Mouse (Mus musculus) cerebellum, postnatal 36 days (tissue): ENCODE measurements at regions not wholly inside any gene's neighbourhood (a gene's known extent, or its start where the extent isn't known, plus 50 kb on each side); places are given as distances from the start of the nearest gene placed in this dataset.

Experiments
- DNase-seq, 2 experiments: peaks; one replicate each; pipeline ENCODE4 v3.0.0; 2021 to 2022; ENCODE audit warnings: mixed read lengths in 2 of 2

DNA sequence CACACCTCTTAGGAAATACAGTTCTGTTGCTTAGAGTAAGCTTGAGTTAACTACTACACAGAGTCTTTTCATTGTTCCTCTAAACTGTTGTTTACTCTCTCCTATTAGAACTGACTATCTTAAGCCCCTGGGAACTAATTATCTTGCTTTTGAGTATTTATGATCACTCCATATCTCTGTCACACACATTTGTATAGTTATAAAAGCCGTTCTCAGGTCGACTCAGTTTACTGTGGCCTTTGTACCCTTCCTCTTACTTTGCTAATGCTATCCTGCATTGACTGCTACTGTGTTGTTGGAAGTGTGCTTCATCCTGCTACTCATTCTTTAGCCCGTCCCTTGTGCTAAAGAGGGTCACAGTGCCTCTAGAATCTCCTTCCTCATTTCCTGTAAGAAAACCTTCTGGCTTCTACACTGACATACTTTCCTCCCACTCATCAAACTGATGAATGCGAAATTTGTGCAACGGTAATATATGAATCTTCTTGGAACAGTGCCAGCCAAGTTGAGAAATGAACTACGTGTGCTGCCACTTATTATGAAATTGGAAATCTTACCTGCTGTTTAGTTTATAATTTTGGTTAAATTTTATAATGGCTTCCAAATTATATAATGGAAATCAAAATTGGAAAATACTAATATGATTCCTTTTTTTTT is 119.8 kb upstream of the Cblb start:
- no peak for DNase-seq

DNA sequence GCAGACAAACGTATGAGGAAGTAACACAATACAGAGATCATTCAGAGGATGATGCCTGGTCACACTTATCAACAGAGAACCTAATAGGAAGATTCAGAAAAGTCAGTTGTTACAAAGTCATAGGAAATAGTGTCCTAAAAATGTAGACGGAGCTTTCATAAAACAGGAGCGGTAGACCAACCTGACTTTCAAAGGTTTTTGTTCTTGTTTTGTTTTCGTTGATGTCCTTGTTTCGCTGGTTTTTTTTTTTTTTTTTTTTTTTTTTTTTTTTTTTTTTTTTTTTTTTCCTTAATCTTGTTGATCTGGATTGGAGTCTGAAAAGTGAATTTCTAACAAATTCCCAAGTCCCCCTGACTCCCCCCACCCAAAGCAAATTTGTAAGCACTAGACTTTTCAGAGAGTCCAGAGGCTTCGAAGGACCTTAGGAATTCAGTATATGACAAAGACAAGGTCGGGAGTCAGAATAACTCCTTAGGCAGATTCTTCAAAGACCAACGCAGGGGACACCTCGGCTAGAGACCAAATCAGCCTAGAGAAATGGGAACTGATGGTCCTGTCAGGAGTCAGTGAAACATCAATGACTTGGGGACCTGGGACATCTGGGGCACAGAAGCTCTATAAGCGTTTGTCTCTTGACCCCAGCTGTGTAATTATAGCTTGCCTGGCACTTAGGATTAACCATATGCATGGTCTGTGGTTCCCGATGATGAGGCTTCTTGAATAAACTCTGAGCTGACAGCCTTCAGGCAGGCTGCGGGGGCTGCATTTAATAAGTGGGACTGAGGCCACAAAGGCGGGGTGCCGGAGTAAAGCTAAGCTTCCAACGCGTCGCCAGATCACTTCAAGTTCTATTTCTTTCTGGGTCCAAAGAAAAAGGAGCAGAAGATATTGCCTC is 115.7 kb upstream of the Cblb start:
- DNase-seq = no peak

DNA sequence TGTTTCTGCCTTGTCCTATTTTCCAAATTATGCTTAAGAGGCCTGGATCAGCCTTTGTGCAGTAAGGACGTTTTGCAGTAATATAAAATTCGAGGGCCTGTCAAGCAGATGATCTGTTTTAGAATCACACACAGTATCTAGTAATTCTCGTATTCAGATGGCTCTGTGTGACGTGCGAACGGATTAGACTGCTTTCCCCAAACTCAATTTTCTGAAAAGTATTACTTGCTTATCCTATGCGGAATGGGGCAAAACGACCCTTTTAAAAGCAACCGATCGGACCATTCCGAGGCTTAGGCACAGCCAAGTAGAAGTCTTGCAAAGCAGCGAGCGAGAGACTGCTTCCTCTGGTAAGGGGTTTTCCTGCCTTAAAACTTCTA is 115.1 kb upstream of the Cblb start:
- no peak for DNase-seq

DNA sequence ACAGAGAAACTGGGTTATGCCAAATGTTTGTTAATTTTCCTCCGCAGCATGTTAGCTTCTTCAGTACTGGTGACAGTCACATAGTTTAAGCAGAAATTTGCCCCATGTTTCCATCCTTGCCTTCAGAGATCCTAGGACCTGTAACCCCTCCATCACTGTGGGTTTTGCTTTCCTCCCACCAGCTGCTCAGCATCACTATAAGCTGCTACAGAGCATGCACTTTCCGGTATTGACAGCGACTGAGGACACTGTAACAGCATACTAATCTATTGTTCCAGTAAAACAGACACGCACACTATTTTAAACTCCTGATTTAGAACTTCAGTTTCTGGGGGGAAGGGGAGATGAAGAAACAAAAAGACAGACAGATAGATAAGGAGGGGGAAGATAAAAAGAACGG is 114.7 kb upstream of the Cblb start:
- no peak for DNase-seq

DNA sequence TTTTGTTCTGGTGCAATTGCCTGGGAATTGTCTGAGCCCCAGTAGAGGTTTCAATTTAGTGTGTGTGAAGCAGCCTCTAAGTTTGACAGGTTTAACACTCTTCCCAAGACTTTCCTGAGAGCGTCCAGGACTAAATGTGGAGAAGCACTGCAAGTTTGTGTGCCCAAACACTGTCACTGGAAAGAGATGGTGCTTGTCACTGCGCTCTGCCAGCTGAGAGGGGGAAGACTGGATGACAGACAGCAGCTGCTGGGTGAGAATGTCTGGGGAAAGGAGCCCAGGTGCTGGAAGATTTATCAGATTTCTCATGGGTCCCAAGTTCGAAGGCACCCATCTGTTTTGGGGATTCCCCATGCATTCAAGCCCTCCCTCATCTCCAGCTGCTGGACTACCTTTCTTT is 114.2 kb upstream of the Cblb start:
- no peak for DNase-seq

DNA sequence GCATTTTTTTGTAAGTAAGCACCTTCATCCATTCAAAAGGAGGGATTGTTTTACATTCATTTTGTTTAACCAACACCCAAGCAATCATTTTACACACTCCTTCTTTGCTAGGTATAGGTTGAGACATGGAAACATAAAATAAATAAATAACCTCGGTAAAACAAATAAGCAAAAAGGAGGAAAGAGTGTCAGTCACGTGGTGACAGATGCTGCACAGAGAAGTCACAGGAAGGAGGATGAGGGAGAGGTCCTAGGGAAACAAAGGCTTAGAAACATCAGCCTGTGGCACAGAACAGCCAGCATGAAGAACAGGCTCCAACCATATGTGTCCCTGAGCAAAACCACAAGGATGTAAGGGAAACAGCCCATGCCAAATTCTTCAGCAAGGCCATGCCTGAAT is 113.5 kb upstream of the Cblb start:
- no peak for DNase-seq

DNA sequence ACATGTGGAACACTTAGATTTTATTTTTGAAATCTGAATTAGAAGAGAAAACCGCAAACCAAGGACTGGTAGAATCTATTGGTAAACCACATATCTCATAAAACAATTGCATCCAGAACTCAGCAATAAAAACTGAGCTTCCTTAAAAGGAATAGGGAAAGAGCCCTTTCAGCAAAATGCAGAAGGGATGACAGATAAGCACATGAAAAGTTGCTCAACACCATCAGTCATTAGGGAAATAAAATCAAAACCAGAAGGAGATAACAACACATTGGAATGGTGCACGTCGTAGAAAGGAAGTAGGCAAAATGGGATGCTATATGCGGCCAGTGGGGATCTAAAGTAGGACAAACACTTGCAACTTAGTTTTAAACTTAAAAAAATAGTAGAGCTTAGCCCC is 110.0 kb upstream of the Cblb start:
- no peak for DNase-seq

DNA sequence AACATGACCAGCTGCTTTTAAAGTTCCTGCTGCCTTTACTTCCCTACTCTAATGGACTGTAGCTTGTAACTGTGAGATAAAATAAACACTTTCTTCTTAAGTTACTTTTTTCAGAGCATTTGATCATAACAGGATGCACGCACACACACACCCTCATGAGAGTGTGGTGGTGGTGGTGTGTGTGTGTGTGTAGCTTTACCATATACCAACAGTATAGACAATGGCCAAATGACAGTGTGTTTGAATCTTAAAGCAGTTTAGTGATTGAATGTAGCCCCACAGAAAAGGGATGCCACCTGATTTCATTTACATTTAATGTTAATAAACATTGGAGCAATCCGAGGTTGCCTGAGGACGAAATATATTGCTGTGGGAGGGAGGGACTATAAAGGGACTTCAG is 108.4 kb upstream of the Cblb start:
- DNase-seq = no peak

DNA sequence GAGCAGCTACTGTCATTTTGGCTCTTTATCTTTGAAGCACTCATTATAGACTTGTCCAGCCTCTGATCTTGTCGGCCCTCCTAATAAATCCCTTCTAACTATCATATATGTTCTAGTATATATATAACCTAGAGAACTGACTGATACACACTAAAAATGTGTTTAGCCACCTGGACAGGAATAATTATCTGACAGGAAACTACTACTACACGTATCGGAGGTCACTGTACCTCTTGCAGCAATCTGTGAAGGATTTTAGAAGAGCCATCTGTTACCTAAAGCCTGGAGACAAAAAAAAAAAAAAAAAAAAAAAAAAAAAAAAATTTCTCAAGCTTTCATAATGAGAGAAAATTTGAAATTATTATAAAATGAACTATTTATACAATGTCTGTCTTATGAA is 105.4 kb upstream of the Cblb start:
- DNase-seq = no peak

DNA sequence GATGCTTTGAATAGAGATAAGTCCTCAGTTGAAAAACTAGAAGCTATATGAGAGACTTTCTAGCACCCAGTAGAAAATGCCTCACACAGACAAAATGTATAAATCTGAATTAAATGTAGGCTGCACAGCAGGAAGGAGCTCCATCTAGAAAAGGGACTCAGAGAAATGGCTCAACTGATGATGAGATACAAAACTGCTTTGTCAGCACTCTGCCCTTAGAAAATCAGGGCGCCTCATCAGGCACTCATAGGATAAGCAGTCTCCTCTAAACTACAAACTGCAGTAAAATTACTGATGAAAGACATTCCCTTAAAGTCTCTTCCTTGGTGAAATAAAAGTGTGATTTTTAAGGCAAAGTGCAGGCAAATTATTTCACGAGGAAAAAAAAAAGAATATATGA is 97.9 kb upstream of the Cblb start:
- no peak for DNase-seq

DNA sequence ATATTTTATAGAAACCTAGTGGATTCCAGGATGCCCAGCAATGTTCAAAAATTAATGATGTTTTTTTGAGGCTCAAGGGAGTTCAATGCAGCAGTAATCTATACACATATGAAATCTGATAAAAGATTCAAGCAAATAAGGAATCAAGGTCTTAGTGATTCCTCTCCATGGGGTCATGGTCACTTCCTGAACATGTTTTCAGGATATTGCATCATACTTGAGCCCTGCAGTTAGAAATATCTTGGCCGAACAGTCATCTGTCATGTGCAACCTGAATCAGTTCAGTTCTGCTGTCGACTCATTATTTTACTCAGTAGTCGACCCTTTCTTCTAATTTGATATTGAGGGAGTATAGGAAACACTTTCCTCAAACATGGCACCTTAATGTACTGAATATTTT is 97.1 kb upstream of the Cblb start:
- DNase-seq = no peak

DNA sequence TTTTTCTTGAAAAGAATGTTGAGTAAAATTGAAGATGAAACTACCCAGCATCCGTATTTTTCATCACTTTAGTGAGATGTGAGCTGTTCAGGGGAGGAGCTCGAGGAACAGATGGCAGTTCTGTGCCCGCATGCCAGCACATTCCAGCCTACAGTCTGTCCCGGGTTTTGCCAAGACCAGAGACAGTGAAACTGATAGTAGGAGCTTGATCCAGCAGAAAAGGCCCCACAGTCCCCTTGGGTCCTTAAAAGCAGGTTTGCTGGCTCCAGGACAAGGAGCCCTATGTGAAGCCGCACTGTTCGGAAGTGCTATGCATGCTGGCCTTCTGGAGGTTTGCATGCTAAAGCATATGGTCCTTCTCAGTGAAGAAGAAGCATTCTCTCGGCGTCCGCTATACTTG is 93.7 kb upstream of the Cblb start:
- peak; percentile 87 to 89 for DNase-seq

DNA sequence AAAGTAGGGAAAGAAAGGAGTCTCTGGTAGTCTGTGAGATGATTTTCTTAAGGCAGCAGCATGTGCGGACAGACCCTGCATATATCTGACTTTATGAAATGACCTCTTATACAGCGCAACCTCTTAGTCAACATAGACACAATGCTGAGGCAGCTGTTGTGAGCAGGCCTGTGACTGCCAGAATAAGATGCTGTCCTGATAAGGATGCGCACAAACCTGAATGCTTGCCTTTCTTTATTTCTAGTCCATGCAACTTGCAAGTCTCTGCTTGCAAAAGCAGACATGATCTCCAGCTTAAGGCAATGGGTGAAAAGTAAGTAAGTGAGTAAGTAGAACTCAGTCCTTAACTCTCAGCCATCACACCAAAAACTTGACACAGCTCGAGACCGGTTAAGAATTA is 92.0 kb upstream of the Cblb start:
- DNase-seq = no peak

DNA sequence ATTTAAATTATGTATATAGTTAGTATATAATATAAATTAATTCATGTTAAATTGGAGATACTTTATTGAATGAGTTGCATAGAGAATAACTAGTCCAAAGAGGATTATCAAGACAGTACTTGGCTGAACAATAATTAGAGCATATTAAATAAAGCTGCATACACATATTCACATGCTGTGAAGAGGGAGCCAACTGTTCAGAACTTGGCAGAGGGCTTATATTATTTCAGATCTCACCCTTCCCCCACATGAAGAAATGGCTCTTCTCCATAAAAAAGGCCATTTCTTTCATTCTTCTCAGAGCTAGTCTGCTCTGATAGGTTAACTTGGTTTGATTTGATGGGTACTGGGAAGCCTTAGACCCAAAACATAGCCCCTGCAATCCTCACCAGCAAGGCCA is 90.5 kb upstream of the Cblb start:
- DNase-seq = peak in 1 of 2 experiments; percentile 21

DNA sequence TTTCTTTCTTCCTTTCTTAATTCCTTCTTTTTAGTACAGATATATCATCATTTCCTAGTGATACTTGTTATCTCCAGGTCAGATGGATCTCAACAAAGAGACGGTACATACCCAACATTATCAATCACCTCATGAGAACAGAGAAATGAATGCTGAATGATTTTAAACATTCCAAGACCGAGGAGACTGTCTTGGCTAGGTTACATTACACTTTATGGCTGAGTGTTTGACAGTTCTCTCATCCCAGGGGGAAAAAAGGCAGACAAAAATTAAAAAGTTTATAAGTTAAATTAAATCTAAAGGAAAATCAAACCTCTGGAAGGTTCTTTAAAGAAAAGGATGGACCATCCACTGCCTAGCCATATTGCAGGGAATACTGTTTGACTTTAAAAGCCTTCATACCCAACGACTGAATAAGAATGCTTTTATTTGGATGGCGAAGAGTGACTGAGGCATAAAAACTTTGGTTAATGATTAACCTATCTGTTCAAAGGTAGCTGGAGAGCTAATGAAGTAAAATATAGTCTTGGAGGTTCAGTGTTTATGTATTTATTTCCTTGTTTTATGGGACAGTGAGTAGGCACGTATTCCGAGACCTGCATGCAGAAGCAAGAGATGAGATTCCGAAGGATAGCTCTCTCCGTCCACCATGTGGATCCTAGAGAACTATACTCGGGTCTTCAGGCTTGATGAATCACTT is 88.4 kb upstream of the Cblb start:
- no peak for DNase-seq

DNA sequence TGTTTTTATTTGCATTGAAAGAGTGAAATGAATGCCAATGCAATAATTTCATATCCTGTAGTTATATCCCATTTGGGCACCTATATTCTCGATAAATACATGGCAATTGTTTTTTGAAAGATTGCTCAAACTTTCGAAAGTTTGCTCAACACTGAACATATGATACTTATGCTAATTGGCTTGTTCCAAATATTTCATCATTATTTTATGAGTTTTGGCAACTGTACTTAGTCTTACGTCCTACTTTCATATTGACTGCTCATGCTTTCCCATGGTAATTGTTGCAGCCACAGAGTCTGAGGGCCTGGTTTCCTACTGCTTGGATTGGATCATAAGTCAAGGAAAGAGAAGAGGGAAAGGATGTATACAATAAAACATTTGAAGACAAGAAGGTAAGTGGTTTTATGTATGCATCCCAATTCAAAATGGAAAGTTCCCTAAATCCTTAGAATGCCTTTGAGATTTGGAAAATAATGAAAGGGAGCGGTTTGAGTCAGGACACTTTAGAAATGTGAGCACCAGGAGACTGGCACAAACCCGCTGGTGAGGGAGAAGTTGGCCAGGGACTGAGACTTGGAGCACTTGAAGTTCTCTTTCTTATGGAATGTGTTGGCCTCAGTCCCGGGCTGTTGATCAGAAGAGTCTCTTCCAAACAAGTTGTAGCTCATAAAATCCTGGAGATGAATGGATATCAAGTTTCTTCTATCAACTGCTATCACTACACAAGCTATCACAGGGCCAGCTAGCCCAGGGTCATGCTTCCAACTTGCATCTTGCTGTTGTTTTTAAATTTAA is 63.8 kb upstream of the Cblb start:
- no peak for DNase-seq
